Mouse (Mus musculus): ENCODE measurements around the gene Gm5773. TPM values are rescaled to one million over a fixed set of nuclear protein-coding genes. Genes with fewer than 3 reads are reported as not detected.
"Not testable (repeated sequence)": the region's sequence is repeated elsewhere in the genome, so short reads cannot be mapped to it uniquely, and the experiment has no call there.

The Gm5773 gene
- polyA plus RNA-seq (2016; fragmentation: Nextera tagmentation; extraction: Ambion mirVana): not detected in 2 replicates

- H3K4me2 ChIP-seq; H3K36me3 ChIP-seq (replicated peaks); H3K9me3 ChIP-seq; H3K9ac ChIP-seq; H3K4me1 ChIP-seq; H3K27ac ChIP-seq; H3K27me3 ChIP-seq; H3K4me3 ChIP-seq (replicated peaks); ATAC-seq (ENCODE audit: low FRiP score): not testable (repeated sequence)
- 95% methylated on average over 1 of the region's 1 CpGs for whole genome bisulfite sequencing
Observed at GRCm38 (mm10) chr3:93772700-93773099, at the start of gene Gm5773. Gene Gm5773, plus strand, starts transcription at chr3:93773000.

DNA sequence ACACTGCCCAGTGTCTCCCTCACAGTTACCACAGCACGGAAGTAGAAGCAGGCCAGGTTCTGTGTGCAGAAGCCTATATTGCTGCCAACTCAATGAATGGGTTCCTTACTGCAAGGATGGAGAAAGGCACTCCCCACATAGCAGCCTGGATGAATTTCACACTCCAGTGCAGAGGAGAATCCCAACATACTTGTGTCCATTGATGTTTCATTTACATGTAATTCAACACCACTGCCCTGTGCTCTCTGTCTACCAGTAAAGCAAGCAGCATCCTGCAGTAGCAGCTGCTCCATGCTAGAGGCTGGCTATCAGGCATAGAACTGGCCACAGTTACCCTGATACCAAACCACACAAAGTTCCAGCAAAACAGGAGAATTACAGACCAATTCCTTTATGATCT is 27.3 kb upstream of the Gm5773 start:
- not testable (repeated sequence) for H3K27ac ChIP-seq; H3K36me3 ChIP-seq (replicated peaks); H3K4me3 ChIP-seq (replicated peaks); H3K27me3 ChIP-seq; H3K4me1 ChIP-seq; H3K4me2 ChIP-seq; H3K9me3 ChIP-seq; ATAC-seq (ENCODE audit: low FRiP score); H3K9ac ChIP-seq
- WGBS: 100% methylated on average over 1 of the region's 1 CpGs

DNA sequence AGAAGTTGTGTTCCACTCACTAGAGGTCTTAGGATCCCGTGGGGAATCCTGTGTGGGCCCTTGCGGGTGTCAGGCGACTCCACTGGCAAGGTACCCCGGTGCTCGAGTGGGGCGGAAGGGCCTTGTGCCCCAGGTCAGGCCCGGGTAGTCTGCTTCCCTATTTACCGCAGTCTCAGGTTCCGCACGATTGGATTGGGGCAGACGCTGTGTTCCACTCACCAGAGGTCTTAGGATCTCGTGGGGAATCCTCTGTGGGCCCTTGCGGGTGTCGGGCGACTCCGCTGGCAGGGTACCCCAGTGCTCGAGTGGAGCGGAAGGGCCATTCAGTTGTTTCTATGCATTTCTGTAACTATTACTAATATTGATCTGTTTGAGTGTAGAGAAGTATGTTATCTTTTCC is 18.8 kb upstream of the Gm5773 start:
- H3K27me3 ChIP-seq; H3K36me3 ChIP-seq (replicated peaks); H3K4me2 ChIP-seq; H3K9ac ChIP-seq; ATAC-seq (ENCODE audit: low FRiP score); H3K4me1 ChIP-seq; H3K9me3 ChIP-seq; H3K27ac ChIP-seq; H3K4me3 ChIP-seq (replicated peaks): not testable (repeated sequence)
- WGBS: 90% methylated on average over 18 of the region's 18 CpGs

DNA sequence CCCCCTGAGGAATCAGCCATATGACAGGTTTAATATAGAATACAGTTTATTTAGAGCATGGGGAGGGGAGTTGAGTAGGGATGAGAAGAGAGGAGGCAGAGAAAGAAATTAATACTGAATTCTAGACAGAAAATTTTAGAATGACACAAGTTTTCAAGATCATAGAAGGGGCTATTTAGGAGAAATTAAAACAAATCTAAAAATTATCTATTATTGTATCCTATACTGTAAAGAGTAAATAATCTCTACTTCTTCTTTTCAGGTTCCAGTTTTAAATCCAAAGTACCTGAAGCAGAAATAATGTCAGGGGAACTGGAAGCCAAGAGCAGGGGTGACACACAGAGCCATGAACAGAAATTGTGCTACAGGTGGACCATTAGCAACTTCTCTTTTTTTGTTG is 23.3 kb downstream of the Gm5773 start, which contains the start of gene Tdpoz4:
Gene Tdpoz4 (plus strand): TSS at position 301 of the 400 bp plus-strand sequence.
- H3K9me3 ChIP-seq; H3K27ac ChIP-seq; H3K4me3 ChIP-seq (replicated peaks); H3K4me2 ChIP-seq; H3K9ac ChIP-seq; H3K4me1 ChIP-seq; H3K36me3 ChIP-seq (replicated peaks); H3K27me3 ChIP-seq; ATAC-seq (ENCODE audit: low FRiP score): not testable (repeated sequence)

DNA sequence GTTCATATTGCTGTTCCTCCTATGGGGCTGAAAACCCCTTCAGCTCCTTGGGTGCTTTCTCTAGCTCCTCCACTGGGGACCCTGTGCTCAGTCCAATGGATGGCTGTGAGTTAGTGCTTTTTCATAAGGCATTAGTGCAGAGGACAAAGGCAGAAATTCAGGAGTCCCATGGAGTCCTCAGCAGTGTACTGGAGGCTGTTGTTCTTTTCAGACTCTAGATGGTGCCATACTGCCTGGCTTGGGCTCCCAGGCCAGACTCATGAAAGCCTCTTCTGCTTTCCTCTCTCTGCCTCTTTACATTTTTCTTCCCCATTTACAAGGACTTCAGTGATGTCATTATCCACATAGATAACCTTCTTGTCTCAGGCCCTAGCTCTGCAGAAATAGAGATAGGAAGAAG is 40.5 kb downstream of the Gm5773 start:
- not testable (repeated sequence) for H3K27ac ChIP-seq; H3K27me3 ChIP-seq; H3K36me3 ChIP-seq (replicated peaks); H3K4me2 ChIP-seq; H3K4me3 ChIP-seq (replicated peaks); H3K4me1 ChIP-seq; H3K9ac ChIP-seq; H3K9me3 ChIP-seq; ATAC-seq (ENCODE audit: low FRiP score)

Other genes starting within 250 kb of the Gm5773 start
- gene S100a10, start 217.9 kb upstream of the Gm5773 start, polyA plus RNA-seq (2016; fragmentation: Nextera tagmentation; extraction: Ambion mirVana): 108 and 148 TPM in 2 replicates
- not detected in 2 replicates for gene Tdpoz2, start 120.3 kb upstream of the Gm5773 start, polyA plus RNA-seq (2016; fragmentation: Nextera tagmentation; extraction: Ambion mirVana)
- gene Tdpoz1, start 96.7 kb upstream of the Gm5773 start, polyA plus RNA-seq (2016; fragmentation: Nextera tagmentation; extraction: Ambion mirVana): not detected in 2 replicates
- gene Gm37596, start 79.9 kb upstream of the Gm5773 start, polyA plus RNA-seq (2016; fragmentation: Nextera tagmentation; extraction: Ambion mirVana): not detected in 2 replicates
- not detected in 2 replicates for gene Tdpoz4, start 23.4 kb downstream of the Gm5773 start, polyA plus RNA-seq (2016; fragmentation: Nextera tagmentation; extraction: Ambion mirVana)
- not detected in 2 replicates for gene Tdpoz3, start 53.0 kb downstream of the Gm5773 start, polyA plus RNA-seq (2016; fragmentation: Nextera tagmentation; extraction: Ambion mirVana)
- gene Gm9117, start 170.5 kb downstream of the Gm5773 start, polyA plus RNA-seq (2016; fragmentation: Nextera tagmentation; extraction: Ambion mirVana): not detected in 2 replicates
- gene Tdpoz5, start 188.3 kb downstream of the Gm5773 start, polyA plus RNA-seq (2016; fragmentation: Nextera tagmentation; extraction: Ambion mirVana): not detected in 2 replicates

Data from forebrain, embryonic 12.5 days (tissue).